Mouse (Mus musculus): ENCODE results near the gene Actr10. TPM values are rescaled to one million over a fixed set of nuclear protein-coding genes. Genes with fewer than 3 reads are reported as not detected.

Gene Actr10
- polyA plus RNA-seq, 1 experiment from 2014 or later: 184 TPM

GRCm38 (mm10) chr12:70973831-70974230, 36.2 kb downstream of the Actr10 start:
- no peak for ATAC-seq (replicated peaks; ENCODE audit: extremely low read depth, insufficient read depth, low FRiP score)
- Histone ChIP-seq H3K4me2 (ENCODE audit: low read depth, low read length) (peak overlapping the region; percentile 65), H3K9me3 (replicated peaks; ENCODE audit: control insufficient read depth, low read length) (no peaks in the 10 kb centered on the region), H3K36me3 (ENCODE audit: control insufficient read depth, insufficient read depth) (no peaks in the 10 kb centered on the region), H3K4me3 (ENCODE audit: low read length) (peak overlapping the region; percentile 76; the same call in 1 of the 2 replicates), H3K27me3 (ENCODE audit: control insufficient read depth, insufficient read depth, low read length) (no peaks in the 10 kb centered on the region), H3K9ac (ENCODE audit: low read length) (peak overlapping the region; percentile 73; the same call in 1 of the 2 replicates), H3K27ac (ENCODE audit: low read length) (peak overlapping the region; percentile 90; the same call in 1 of the 2 replicates), H3K4me1 (ENCODE audit: control insufficient read depth, insufficient read depth, low read length) (peaks cover 12% of the 10 kb centered on the region)
- WGBS: 78% methylated on average over 4 of the region's 4 CpGs

- peak; percentile 99 for ATAC-seq (replicated peaks; ENCODE audit: extremely low read depth, insufficient read depth, low FRiP score)
- H3K4me3 ChIP-seq (ENCODE audit: low read length): peak within 1 kb of the TSS; percentile 76
- H3K4me1 ChIP-seq (ENCODE audit: control insufficient read depth, insufficient read depth, low read length): peaks cover 12% of the 10 kb centered on the region
- under 1% methylated on average over 71 of the region's 71 CpGs for WGBS
- H3K9me3 ChIP-seq (replicated peaks; ENCODE audit: control insufficient read depth, low read length): no peaks in the 10 kb centered on the region
- H3K4me2 ChIP-seq (ENCODE audit: low read depth, low read length): peak within 1 kb of the TSS; percentile 82
- H3K9ac ChIP-seq (ENCODE audit: low read length): peak within 1 kb of the TSS; percentile 97
- no peaks in the 10 kb centered on the region for H3K27me3 ChIP-seq (ENCODE audit: control insufficient read depth, insufficient read depth, low read length)
- H3K27ac ChIP-seq (ENCODE audit: low read length): peak within 1 kb of the TSS; percentile 96
- H3K36me3 ChIP-seq (ENCODE audit: control insufficient read depth, insufficient read depth): no peaks in the 10 kb centered on the region; the same call in 1 of the 2 replicates
Measured at GRCm38 (mm10) chr12:70974441-70975266, 37.0 kb downstream of the Actr10 start, which contains the start of gene Psma3. Gene Psma3, plus strand, starts transcription at chr12:70974621.

- ATAC-seq (replicated peaks; ENCODE audit: extremely low read depth, insufficient read depth, low FRiP score): no peak
- 22% methylated on average over 10 of the region's 10 CpGs for WGBS
- H3K4me1 ChIP-seq (ENCODE audit: control insufficient read depth, insufficient read depth, low read length): peaks cover 12% of the 10 kb centered on the region
- peak overlapping the region; percentile 76 for H3K4me3 ChIP-seq (ENCODE audit: low read length)
- no peaks in the 10 kb centered on the region for H3K9me3 ChIP-seq (replicated peaks; ENCODE audit: control insufficient read depth, low read length)
- peak overlapping the region; percentile 96 for H3K27ac ChIP-seq (ENCODE audit: low read length)
- peak overlapping the region; percentile 82 for H3K4me2 ChIP-seq (ENCODE audit: low read depth, low read length)
- peaks cover 2% of the 10 kb centered on the region; the same call in 1 of the 2 replicates for H3K36me3 ChIP-seq (ENCODE audit: control insufficient read depth, insufficient read depth)
- peak overlapping the region; percentile 97 for H3K9ac ChIP-seq (ENCODE audit: low read length)
- no peaks in the 10 kb centered on the region for H3K27me3 ChIP-seq (ENCODE audit: control insufficient read depth, insufficient read depth, low read length)
Measured at GRCm38 (mm10) chr12:70975406-70975805, 37.7 kb downstream of the Actr10 start.

- peak overlapping the region; percentile 97 for H3K9ac ChIP-seq (ENCODE audit: low read length)
- H3K27ac ChIP-seq (ENCODE audit: low read length): no peak overlapping the region
- peak overlapping the region; percentile 76 for H3K4me3 ChIP-seq (ENCODE audit: low read length)
- 65% methylated on average over 3 of the region's 3 CpGs for WGBS
- no peaks in the 10 kb centered on the region for H3K9me3 ChIP-seq (replicated peaks; ENCODE audit: control insufficient read depth, low read length)
- H3K36me3 ChIP-seq (ENCODE audit: control insufficient read depth, insufficient read depth): peaks cover 2% of the 10 kb centered on the region; the same call in 1 of the 2 replicates
- H3K27me3 ChIP-seq (ENCODE audit: control insufficient read depth, insufficient read depth, low read length): no peaks in the 10 kb centered on the region
- no peak for ATAC-seq (replicated peaks; ENCODE audit: extremely low read depth, insufficient read depth, low FRiP score)
- H3K4me2 ChIP-seq (ENCODE audit: low read depth, low read length): peak overlapping the region; percentile 82
- peaks cover 12% of the 10 kb centered on the region for H3K4me1 ChIP-seq (ENCODE audit: control insufficient read depth, insufficient read depth, low read length)
Measured at GRCm38 (mm10) chr12:70975891-70976290, 38.2 kb downstream of the Actr10 start.

DNA sequence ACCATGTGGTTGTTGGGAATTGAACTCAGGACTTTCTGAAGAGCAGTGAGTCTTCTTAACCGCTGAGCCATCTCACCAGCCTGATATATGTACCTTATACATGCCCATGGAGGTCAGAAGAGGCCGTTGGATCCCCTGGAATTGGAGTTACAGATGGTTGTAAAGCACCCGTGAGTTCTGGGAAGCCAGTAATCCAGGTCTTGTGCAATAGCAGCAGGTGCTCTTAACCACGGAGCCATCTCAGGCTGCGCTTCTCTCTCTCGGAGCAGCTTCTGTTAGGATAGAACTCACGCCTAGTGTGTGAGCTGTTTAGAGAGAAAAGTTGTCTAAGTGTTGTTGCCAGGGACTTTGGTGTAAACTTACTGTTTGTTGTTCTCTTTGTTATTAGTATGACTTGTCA, 40.7 kb downstream of the Actr10 start:
- H3K9ac ChIP-seq (ENCODE audit: low read length): no peak overlapping the region
- peaks cover 6% of the 10 kb centered on the region for H3K36me3 ChIP-seq (ENCODE audit: control insufficient read depth, insufficient read depth)
- no peaks in the 10 kb centered on the region for H3K27me3 ChIP-seq (ENCODE audit: control insufficient read depth, insufficient read depth, low read length)
- peaks cover 12% of the 10 kb centered on the region for H3K4me1 ChIP-seq (ENCODE audit: control insufficient read depth, insufficient read depth, low read length)
- WGBS: 86% methylated on average over 7 of the region's 7 CpGs
- ATAC-seq (replicated peaks; ENCODE audit: extremely low read depth, insufficient read depth, low FRiP score): no peak
- H3K9me3 ChIP-seq (replicated peaks; ENCODE audit: control insufficient read depth, low read length): no peaks in the 10 kb centered on the region
- no peak overlapping the region for H3K27ac ChIP-seq (ENCODE audit: low read length)
- H3K4me3 ChIP-seq (ENCODE audit: low read length): no peak overlapping the region
- no peak overlapping the region for H3K4me2 ChIP-seq (ENCODE audit: low read depth, low read length)

DNA sequence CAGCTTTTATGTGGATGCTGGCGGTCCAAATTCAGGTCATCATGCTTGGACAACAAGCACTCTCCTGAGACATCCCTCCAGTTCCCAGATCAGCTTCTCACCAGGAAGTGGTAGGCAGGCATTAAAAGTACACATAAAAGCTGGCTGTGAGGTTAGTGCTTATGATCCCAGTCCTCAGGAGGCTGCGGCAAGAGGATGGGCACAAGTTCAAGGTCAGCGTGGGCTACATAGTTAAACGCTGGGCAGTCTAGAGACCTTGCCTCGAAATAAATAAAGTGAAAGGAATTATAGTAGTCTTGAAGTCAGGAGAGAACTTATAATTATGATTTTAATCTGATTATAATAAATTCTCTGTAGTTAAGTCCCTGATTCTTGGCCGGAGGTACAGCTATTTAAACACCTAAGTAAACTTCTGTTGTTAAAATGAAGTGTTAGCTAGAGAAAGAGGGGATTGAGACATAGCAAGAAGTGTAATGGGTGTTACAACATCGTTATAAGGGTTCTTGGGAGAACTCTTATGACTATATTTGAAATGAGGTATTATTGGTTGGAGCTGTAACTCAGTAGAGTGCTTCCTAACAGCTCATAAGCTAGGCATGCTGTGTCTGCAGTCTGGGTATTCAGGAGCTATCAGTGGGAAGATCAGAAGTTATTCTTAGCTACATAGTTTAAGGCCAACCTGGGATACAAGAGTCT, 47.3 kb downstream of the Actr10 start:
- Histone ChIP-seq H3K27ac (ENCODE audit: low read length) (no peak overlapping the region), H3K4me3 (ENCODE audit: low read length) (no peak overlapping the region), H3K4me2 (ENCODE audit: low read depth, low read length) (no peak overlapping the region), H3K9me3 (replicated peaks; ENCODE audit: control insufficient read depth, low read length) (no peaks in the 10 kb centered on the region), H3K27me3 (ENCODE audit: control insufficient read depth, insufficient read depth, low read length) (no peaks in the 10 kb centered on the region), H3K36me3 (ENCODE audit: control insufficient read depth, insufficient read depth) (peaks cover 51% of the 10 kb centered on the region), H3K9ac (ENCODE audit: low read length) (no peak overlapping the region), H3K4me1 (ENCODE audit: control insufficient read depth, insufficient read depth, low read length) (no peaks in the 10 kb centered on the region)
- 90% methylated on average over 7 of the region's 7 CpGs for WGBS
- ATAC-seq (replicated peaks; ENCODE audit: extremely low read depth, insufficient read depth, low FRiP score): no peak

DNA sequence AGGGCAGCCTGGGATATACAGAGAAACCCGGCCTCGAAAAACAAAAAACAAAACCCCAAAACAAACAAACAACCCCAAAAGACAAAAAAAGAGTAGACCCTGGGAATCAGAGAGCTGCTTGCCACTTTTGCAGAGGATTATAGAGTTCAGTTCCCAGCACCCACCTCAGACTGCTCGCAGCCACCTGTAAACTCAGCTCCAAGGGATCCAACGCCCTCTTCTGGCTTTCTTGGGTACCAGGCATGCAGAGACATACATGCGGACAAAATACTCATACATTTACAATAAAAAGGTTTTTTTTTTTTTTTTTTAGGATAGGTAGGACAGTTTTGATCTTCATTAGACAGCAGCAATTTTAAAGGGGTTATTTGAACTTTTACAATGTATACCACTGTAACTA, 59.6 kb downstream of the Actr10 start:
- Histone ChIP-seq H3K9ac (ENCODE audit: low read length) (no peak overlapping the region), H3K4me3 (ENCODE audit: low read length) (no peak overlapping the region), H3K4me2 (ENCODE audit: low read depth, low read length) (no peak overlapping the region), H3K27ac (ENCODE audit: low read length) (no peak overlapping the region), H3K4me1 (ENCODE audit: control insufficient read depth, insufficient read depth, low read length) (peaks cover 9% of the 10 kb centered on the region), H3K36me3 (ENCODE audit: control insufficient read depth, insufficient read depth) (peaks cover 26% of the 10 kb centered on the region), H3K27me3 (ENCODE audit: control insufficient read depth, insufficient read depth, low read length) (no peaks in the 10 kb centered on the region), H3K9me3 (replicated peaks; ENCODE audit: control insufficient read depth, low read length) (no peaks in the 10 kb centered on the region)
- 93% methylated on average over 5 of the region's 5 CpGs for WGBS
- no peak for ATAC-seq (replicated peaks; ENCODE audit: extremely low read depth, insufficient read depth, low FRiP score)

- H3K9me3 ChIP-seq (replicated peaks; ENCODE audit: control insufficient read depth, low read length): no peaks in the 10 kb centered on the region
- peak overlapping the region; percentile 76 for H3K27ac ChIP-seq (ENCODE audit: low read length)
- no peaks in the 10 kb centered on the region for H3K27me3 ChIP-seq (ENCODE audit: control insufficient read depth, insufficient read depth, low read length)
- peak; percentile 50; the same call in 1 of the 2 replicates for ATAC-seq (replicated peaks; ENCODE audit: extremely low read depth, insufficient read depth, low FRiP score)
- H3K4me2 ChIP-seq (ENCODE audit: low read depth, low read length): peak overlapping the region; percentile 35
- peaks cover 9% of the 10 kb centered on the region for H3K4me1 ChIP-seq (ENCODE audit: control insufficient read depth, insufficient read depth, low read length)
- H3K36me3 ChIP-seq (ENCODE audit: control insufficient read depth, insufficient read depth): peaks cover 24% of the 10 kb centered on the region
- WGBS: 31% methylated on average over 5 of the region's 5 CpGs
- H3K4me3 ChIP-seq (ENCODE audit: low read length): peak overlapping the region; percentile 15; the same call in 1 of the 2 replicates
- H3K9ac ChIP-seq (ENCODE audit: low read length): no peak overlapping the region
Measured at GRCm38 (mm10) chr12:70999423-70999903, 61.8 kb downstream of the Actr10 start.

Data from heart, embryonic 16.5 days (tissue).